Mouse (Mus musculus) skeletal muscle tissue, postnatal 0 days (tissue): Measurements from ENCODE around the gene Dazap1. TPM values are rescaled to one million over a fixed set of nuclear protein-coding genes. Genes with fewer than 3 reads are reported as not detected.

Experiments used
- microRNA-seq, 2 experiments: library from miRNA; unstranded; fragments of <30 nt; microRNA quantifications; one replicate each; pipeline ENCODE4; 2016
- polyA plus RNA-seq: library from polyadenylated mRNA; unstranded; fragments of >200 nt; fragmentation: Nextera tagmentation; extraction: Ambion mirVana; gene quantifications from 2 replicates; pipeline ENCODE4 v1.2.1, GENCODE M21; 2015

Gene Dazap1
- 25.6 and 28.9 TPM in 2 replicates for polyA plus RNA-seq

GRCm38 (mm10) chr10:80260642-80261584, at the start of gene Dazap1, which contains the start of gene Gamt:
Gene Dazap1 (plus strand): TSS chr10:80261486.
Gene Gamt (minus strand): TSS chr10:80261012.

GRCm38 (mm10) chr10:80226416-80227165, 34.7 kb upstream of the Dazap1 start, which contains the start of gene Mum1:
Gene Mum1 (plus strand): TSS chr10:80226434.

GRCm38 (mm10) chr10:80248971-80249640, 12.2 kb upstream of the Dazap1 start, which contains the start of gene Ndufs7:
Gene Ndufs7 (plus strand): TSS chr10:80249121.

GRCm38 (mm10) chr10:80292251-80293146, 31.2 kb downstream of the Dazap1 start, which contains the start of gene Rps15:
Gene Rps15 (plus strand): TSS chr10:80292453.

GRCm38 (mm10) chr10:80295618-80296425, 34.5 kb downstream of the Dazap1 start, which contains the start of gene Apc2:
Gene Apc2 (plus strand): TSS chr10:80295977.

GRCm38 (mm10) chr10:80320340-80320760, 59.1 kb downstream of the Dazap1 start, which contains the start of gene 2310011J03Rik:
Gene 2310011J03Rik (minus strand): TSS chr10:80320537.

GRCm38 (mm10) chr10:80329273-80330081, 68.2 kb downstream of the Dazap1 start, which contains the start of the genes Pcsk4 and Reep6:
Gene Pcsk4 (minus strand): TSS chr10:80329498.
Gene Reep6 (plus strand): TSS chr10:80329953.

Small RNA genes lying within 50 kb of the gene (microRNA-seq; reads per million reads assigned to microRNA genes)
- gene Mir6911 = 0.42 to 0.61 reads per million in 2 experiments

Other genes starting within 250 kb of the Dazap1 start
- gene Arhgap45, start 244.8 kb upstream of the Dazap1 start, polyA plus RNA-seq = 2.7 and 4.2 TPM in 2 replicates
- gene Polr2e, start 221.7 kb upstream of the Dazap1 start, polyA plus RNA-seq = 132 and 134 TPM in 2 replicates
- gene Gpx4, start 214.3 kb upstream of the Dazap1 start, polyA plus RNA-seq = 705 and 782 TPM in 2 replicates
- 4.7 and 5.6 TPM in 2 replicates for gene Sbno2, start 155.9 kb upstream of the Dazap1 start, polyA plus RNA-seq
- gene Stk11, start 145.7 kb upstream of the Dazap1 start, polyA plus RNA-seq = 13.9 and 16.6 TPM in 2 replicates
- gene Atp5d, start 122.9 kb upstream of the Dazap1 start, polyA plus RNA-seq = 1,084 and 1,218 TPM in 2 replicates
- 0.37 and 0.73 TPM in 2 replicates for gene Cbarp, start 120.7 kb upstream of the Dazap1 start, polyA plus RNA-seq
- gene Midn, start 113.2 kb upstream of the Dazap1 start, polyA plus RNA-seq = 6.1 and 8.5 TPM in 2 replicates
- 202 and 207 TPM in 2 replicates for gene Cirbp, start 95.5 kb upstream of the Dazap1 start, polyA plus RNA-seq
- gene 1600002K03Rik, start 88.5 kb upstream of the Dazap1 start, polyA plus RNA-seq = 4.9 and 6.3 TPM in 2 replicates
- gene Efna2, start 82.0 kb upstream of the Dazap1 start, polyA plus RNA-seq = 3.7 and 4.3 TPM in 2 replicates
- gene Mum1, start 35.1 kb upstream of the Dazap1 start, polyA plus RNA-seq = 44.5 and 52.6 TPM in 2 replicates
- gene Ndufs7, start 12.4 kb upstream of the Dazap1 start, polyA plus RNA-seq = 696 and 892 TPM in 2 replicates
- gene Gamt, start 474 bp upstream of the Dazap1 start, polyA plus RNA-seq = 487 and 520 TPM in 2 replicates
- 529 and 552 TPM in 2 replicates for gene Rps15, start 31.0 kb downstream of the Dazap1 start, polyA plus RNA-seq
- gene Apc2, start 34.5 kb downstream of the Dazap1 start, polyA plus RNA-seq = 0.19 and 0.21 TPM in 2 replicates
- 23.0 and 30.4 TPM in 2 replicates for gene 2310011J03Rik, start 59.1 kb downstream of the Dazap1 start, polyA plus RNA-seq
- gene Pcsk4, start 68.0 kb downstream of the Dazap1 start, polyA plus RNA-seq = 2.4 and 4.2 TPM in 2 replicates
- 3.6 and 16.4 TPM in 2 replicates for gene Reep6, start 68.5 kb downstream of the Dazap1 start, polyA plus RNA-seq
- 12.6 and 13.8 TPM in 2 replicates for gene Adamtsl5, start 86.9 kb downstream of the Dazap1 start, polyA plus RNA-seq
- gene Plk5, start 95.0 kb downstream of the Dazap1 start, polyA plus RNA-seq = 0.14 and 0.23 TPM in 2 replicates
- gene Mex3d, start 126.2 kb downstream of the Dazap1 start, polyA plus RNA-seq = 2.8 and 3.6 TPM in 2 replicates
- 82.3 and 101 TPM in 2 replicates for gene Mbd3, start 138.1 kb downstream of the Dazap1 start, polyA plus RNA-seq
- 1,315 and 1,562 TPM in 2 replicates for gene Uqcr11, start 145.3 kb downstream of the Dazap1 start, polyA plus RNA-seq
- gene Tcf3, start 172.2 kb downstream of the Dazap1 start, polyA plus RNA-seq = 28.8 and 33.8 TPM in 2 replicates
- gene Onecut3, start 233.3 kb downstream of the Dazap1 start, polyA plus RNA-seq = not detected in 2 replicates